9 mouse cellular contexts compared by ENCODE assay signal in genomic region chr6:83179390-83180117, GRCm38 (mm10). TPM values are rescaled to one million over a fixed set of nuclear protein-coding genes. Genes with fewer than 3 reads are reported as not detected.
DNase-seq lines count a peak whose midpoint lies in the region; ATAC-seq lines count a peak whose summit lies in the region.
"Had no signal": no experiment of that assay in that cellular context is flagged by ENCODE, and none has a peak within 500 bp of the region (broad histone marks: within the 10 kb centered on the region; RNA-seq: fewer than 3 reads in every experiment).

No protein-coding gene starts in this region.

- no peaks in the 10 kb centered on the region for H3K27me3 ChIP-seq in heart, embryonic 11.5 days (ENCODE audit: control insufficient read depth, insufficient read depth, low read length)
- H3K27me3 ChIP-seq in midbrain, embryonic 16.5 days (ENCODE audit: control insufficient read depth, insufficient read depth, low read depth, low read length): no peaks in the 10 kb centered on the region
- H3K27me3 ChIP-seq: CH12.LX had no signal

- 21% methylated on average over 12 of the region's 12 CpGs for WGBS in heart, embryonic 11.5 days (ENCODE audit: insufficient replicate concordance)
- WGBS in midbrain, embryonic 16.5 days: 12% methylated on average over 12 of the region's 12 CpGs

- peak overlapping the region; percentile 39 for H3K4me3 ChIP-seq in heart, embryonic 11.5 days (ENCODE audit: low read depth, low read length)
- peak overlapping the region; percentile 70 for H3K4me3 ChIP-seq in midbrain, embryonic 16.5 days (ENCODE audit: low read depth, low read length)

- ATAC-seq in heart, embryonic 11.5 days (replicated peaks; ENCODE audit: insufficient number of reproducible peaks, low FRiP score, low TSS enrichment): peak; percentile 48; the same call in 1 of the 2 replicates
- ATAC-seq in midbrain, embryonic 16.5 days: peak; percentile 90
- no peak for ATAC-seq in erythroid progenitor cell, adult 5-6 weeks (replicated peaks; ENCODE audit: low FRiP score, poor library complexity, severe bottlenecking)

- H3K9me3 ChIP-seq in heart, embryonic 11.5 days (replicated peaks; ENCODE audit: control insufficient read depth, low read length): no peaks in the 10 kb centered on the region
- H3K9me3 ChIP-seq in midbrain, embryonic 16.5 days (replicated peaks; ENCODE audit: control insufficient read depth, low read length, poor library complexity, severe bottlenecking): no peaks in the 10 kb centered on the region

- peaks cover 7% of the 10 kb centered on the region; the same call in 1 of the 2 replicates for H3K36me3 ChIP-seq in heart, embryonic 11.5 days (ENCODE audit: control insufficient read depth, insufficient read depth, low read length)
- peaks cover 14% of the 10 kb centered on the region for H3K36me3 ChIP-seq in midbrain, embryonic 16.5 days (ENCODE audit: control insufficient read depth, insufficient read depth, low read length)

- H3K27ac ChIP-seq in heart, embryonic 11.5 days (ENCODE audit: low read depth, low read length): no peak overlapping the region
- H3K27ac ChIP-seq in midbrain, embryonic 16.5 days (ENCODE audit: low read length): peak overlapping the region; percentile 72

- peak overlapping the region; percentile 50 for H3K9ac ChIP-seq in heart, embryonic 11.5 days (ENCODE audit: low read depth, low read length)
- peak overlapping the region; percentile 89 for H3K9ac ChIP-seq in midbrain, embryonic 16.5 days (ENCODE audit: low read depth, low read length)

- no peak for DNase-seq in heart, adult 11 months
- peak; percentile 69 for DNase-seq in cerebellum, adult 8-10 months
- peak; percentile 53 to 64 for DNase-seq in frontal cortex, postnatal 25 days (ENCODE audit: low spot score in 2 of 2)
- DNase-seq in layer of hippocampus, postnatal 36 days: peak; percentile 73 to 74
- no peak for DNase-seq in thymus, postnatal 10 days (ENCODE audit: low spot score in 2 of 2)

- H3K4me1 ChIP-seq in heart, embryonic 11.5 days (ENCODE audit: control insufficient read depth, insufficient read depth, low read length): peaks cover 9% of the 10 kb centered on the region
- H3K4me1 ChIP-seq in midbrain, embryonic 16.5 days (ENCODE audit: control insufficient read depth, insufficient read depth, low read length): peaks cover 22% of the 10 kb centered on the region

- peak overlapping the region; percentile 67 for H3K4me2 ChIP-seq in heart, embryonic 11.5 days
- H3K4me2 ChIP-seq in midbrain, embryonic 16.5 days (ENCODE audit: low read length): peak overlapping the region; percentile 81

RNA-seq across cellular contexts. Expression of gene Dctn1, which starts 13.8 kb away (rescaled TPM):
- polyA plus RNA-seq in heart, embryonic 11.5 days (2014; fragmentation: Nextera tagmentation; extraction: Ambion mirVana): 49.7 and 61.1 TPM in 2 replicates
- total RNA-seq in layer of hippocampus, postnatal 36 days (2021): 100 to 1,000 TPM; 384 to 404 TPM
- 161 and 164 TPM in 2 replicates for polyA plus RNA-seq in midbrain, embryonic 16.5 days (2015; fragmentation: Nextera tagmentation; extraction: Ambion mirVana)
- 27.7 and 33.5 TPM in 2 replicates for total RNA-seq in erythroid progenitor cell, adult 5-6 weeks (2015; ENCODE audit: low replicate concordance)
- total RNA-seq in erythroid progenitor cell, adult 5-6 weeks (2017; ENCODE audit: low replicate concordance): 74.6 and 104 TPM in 2 replicates

RNA-seq across cellular contexts. Expression of gene 1700003E16Rik, which starts 23.4 kb away (rescaled TPM):
- polyA plus RNA-seq in heart, embryonic 11.5 days (2014; fragmentation: Nextera tagmentation; extraction: Ambion mirVana): 0.14 and 0.27 TPM in 2 replicates
- 10 to 100 TPM; 23.4 to 24.0 TPM for total RNA-seq in layer of hippocampus, postnatal 36 days (2021)
- polyA plus RNA-seq in midbrain, embryonic 16.5 days (2015; fragmentation: Nextera tagmentation; extraction: Ambion mirVana): 11.4 and 16.3 TPM in 2 replicates
- not detected in 2 replicates for total RNA-seq in erythroid progenitor cell, adult 5-6 weeks (2015; ENCODE audit: low replicate concordance)
- total RNA-seq in erythroid progenitor cell, adult 5-6 weeks (2017; ENCODE audit: low replicate concordance): not detected in 2 replicates

RNA-seq across cellular contexts. Expression of gene Wdr54, which starts 23.4 kb away (rescaled TPM):
- polyA plus RNA-seq in heart, embryonic 11.5 days (2014; fragmentation: Nextera tagmentation; extraction: Ambion mirVana): 4.5 and 6.9 TPM in 2 replicates
- 10 to 100 TPM; 24.2 to 25.3 TPM for total RNA-seq in layer of hippocampus, postnatal 36 days (2021)
- 20.1 and 22.9 TPM in 2 replicates for polyA plus RNA-seq in midbrain, embryonic 16.5 days (2015; fragmentation: Nextera tagmentation; extraction: Ambion mirVana)
- total RNA-seq in erythroid progenitor cell, adult 5-6 weeks (2015; ENCODE audit: low replicate concordance): not detected in 2 replicates
- total RNA-seq in erythroid progenitor cell, adult 5-6 weeks (2017; ENCODE audit: low replicate concordance): not detected in 2 replicates

RNA-seq across cellular contexts. Expression of gene Slc4a5, which starts 40.1 kb away (rescaled TPM):
- polyA plus RNA-seq in heart, embryonic 11.5 days (2014; fragmentation: Nextera tagmentation; extraction: Ambion mirVana): 0.21 and 0.38 TPM in 2 replicates
- total RNA-seq in layer of hippocampus, postnatal 36 days (2021): 1 to 10 TPM in 1 of 2 experiments, under 1 TPM in 1; 0.57 to 2.8 TPM
- polyA plus RNA-seq in midbrain, embryonic 16.5 days (2015; fragmentation: Nextera tagmentation; extraction: Ambion mirVana): 0.40 and 0.49 TPM in 2 replicates
- not detected in 2 replicates for total RNA-seq in erythroid progenitor cell, adult 5-6 weeks (2015; ENCODE audit: low replicate concordance)
- 0.39 TPM in 1 of 2 replicates, not detected in the other for total RNA-seq in erythroid progenitor cell, adult 5-6 weeks (2017; ENCODE audit: low replicate concordance)

RNA-seq across cellular contexts. Expression of gene Rtkn, which starts 44.3 kb away (rescaled TPM):
- 10.8 and 12.4 TPM in 2 replicates for polyA plus RNA-seq in heart, embryonic 11.5 days (2014; fragmentation: Nextera tagmentation; extraction: Ambion mirVana)
- 10 to 100 TPM; 75.9 to 90.3 TPM for total RNA-seq in layer of hippocampus, postnatal 36 days (2021)
- polyA plus RNA-seq in midbrain, embryonic 16.5 days (2015; fragmentation: Nextera tagmentation; extraction: Ambion mirVana): 10.7 TPM in 2 replicates
- total RNA-seq in erythroid progenitor cell, adult 5-6 weeks (2015; ENCODE audit: low replicate concordance): not detected in 2 replicates
- total RNA-seq in erythroid progenitor cell, adult 5-6 weeks (2017; ENCODE audit: low replicate concordance): 0.30 TPM in 1 of 2 replicates, not detected in the other

Comparison
In these comparisons a context has a peak if more than half of its experiments do, and no peak if none do; other contexts are left out.
1. DNase-seq: peak in cerebellum, adult 8-10 months (single experiment), frontal cortex, postnatal 25 days (2 of 2) and layer of hippocampus, postnatal 36 days (2 of 2); none in heart, adult 11 months (single experiment) and thymus, postnatal 10 days (0 of 2).
2. RNA of gene 1700003E16Rik, which starts 23.4 kb away (total RNA-seq): 23.4 to 24.0 TPM in layer of hippocampus, postnatal 36 days; not detected in erythroid progenitor cell, adult 5-6 weeks; every median in the first group is over 10 times any median in the second.
3. RNA of gene Wdr54, which starts 23.4 kb away (total RNA-seq): 24.2 to 25.3 TPM in layer of hippocampus, postnatal 36 days; not detected in erythroid progenitor cell, adult 5-6 weeks; every median in the first group is over 10 times any median in the second.